Mouse (Mus musculus) liver, postnatal 0 days (tissue): ENCODE measurements around the gene Upf1.

ENCODE experiments used
- CTCF ChIP-seq: sonication (generic); IDR thresholded peaks from 2 replicates; pipeline ENCODE4 v1.5.1; 2016; ENCODE audit warnings: antibody characterized with exemption, low read depth
- EP300 ChIP-seq: IDR thresholded peaks from 2 replicates; pipeline ENCODE4 v1.6.1; 2016; ENCODE audit warnings: antibody characterized with exemption, low read depth, mild to moderate bottlenecking

DNA sequence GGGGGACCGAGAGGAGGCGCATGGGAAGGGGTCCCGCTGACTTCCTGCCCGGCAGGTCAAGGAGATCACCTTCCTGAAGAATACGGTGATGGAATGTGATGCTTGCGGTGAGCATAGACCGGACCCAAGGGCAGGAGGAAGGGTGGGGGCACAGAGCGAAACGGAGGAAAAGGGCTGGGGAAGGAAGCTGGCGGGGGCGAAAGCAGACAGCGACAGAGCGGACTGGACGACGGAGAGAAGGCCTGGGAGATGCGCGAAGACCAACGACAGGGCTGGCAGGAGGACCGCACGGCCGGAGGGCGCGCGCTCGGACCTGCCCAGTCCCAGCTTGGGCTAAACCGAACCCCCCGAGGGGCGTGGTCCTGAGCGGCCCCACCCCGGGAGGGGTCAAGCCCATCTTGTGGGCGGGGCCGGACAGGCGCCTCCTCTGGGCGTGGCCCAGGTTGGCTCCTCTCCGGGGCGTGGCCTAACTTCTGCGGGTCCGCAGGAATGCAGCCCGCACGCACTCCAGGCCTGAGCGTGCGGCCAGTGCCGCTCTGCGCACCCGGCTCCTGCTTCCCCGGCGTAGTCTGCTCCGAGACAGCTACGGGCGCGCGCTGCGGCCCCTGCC is 21.3 kb upstream of the Upf1 start:
- TF ChIP-seq EP300 (no peak), CTCF (no peak)
